Mouse (Mus musculus) myocyte (in vitro differentiated cells): ENCODE results near the gene Hist1h2bl. TPM values are rescaled to one million over a fixed set of nuclear protein-coding genes. Genes with fewer than 3 reads are reported as not detected.
"Not testable (repeated sequence)": the region's sequence is repeated elsewhere in the genome, so short reads cannot be mapped to it uniquely, and the experiment has no call there.

Experiments used
- H3K27me3 ChIP-seq: one replicate; pipeline ENCODE4 v1.6.1; 2011; ENCODE audit not compliant: control insufficient read depth, insufficient read depth, insufficient read length
- H3K36me3 ChIP-seq: one replicate; pipeline ENCODE4 v1.6.1; 2011; ENCODE audit not compliant: control insufficient read depth, insufficient read depth
- H3K4me2 ChIP-seq: one replicate; pipeline ENCODE4 v1.6.1; 2011; ENCODE audit warnings: low read depth, control low read depth
- H3K4me3 ChIP-seq: one replicate; pipeline ENCODE4 v1.5.1; 2011; ENCODE audit warnings: mild to moderate bottlenecking, control low read depth, moderate library complexity
- H3K79me2 ChIP-seq: one replicate; pipeline ENCODE4 v1.6.1; 2011; ENCODE audit not compliant: control insufficient read depth, insufficient read depth
- H3ac ChIP-seq: one replicate; pipeline ENCODE4 v1.6.1; 2011; ENCODE audit not compliant: control insufficient read depth, insufficient read length
- CEBPB ChIP-seq: IDR thresholded peaks from 2 replicates; pipeline ENCODE4 v1.6.1; 2011; ENCODE audit warnings: mild to moderate bottlenecking, moderate library complexity; ENCODE audit not compliant: poor library complexity, insufficient read depth, severe bottlenecking
- E2F4 ChIP-seq: IDR thresholded peaks from one replicate; pipeline ENCODE4 v1.6.1; 2011; ENCODE audit warnings: mild to moderate bottlenecking, control low read depth, moderate library complexity; ENCODE audit not compliant: insufficient read depth
- MAX ChIP-seq: IDR thresholded peaks from one replicate; pipeline ENCODE4 v1.6.1; 2011; ENCODE audit warnings: low read depth, mild to moderate bottlenecking, control low read depth
- MYOD1 ChIP-seq, 3 experiments: IDR thresholded peaks; one replicate each; pipeline ENCODE4 v1.6.1; 2011; ENCODE audit warnings: control low read depth in 2 of 3, low read depth in 2 of 3, mild to moderate bottlenecking in 2 of 3, moderate library complexity in 1 of 3; ENCODE audit not compliant: insufficient read length in 2 of 3, control insufficient read depth in 1 of 3
- MYOG ChIP-seq, 3 experiments: IDR thresholded peaks; one replicate each; pipeline ENCODE4 v1.6.1; 2011; ENCODE audit warnings: control low read depth in 2 of 3, low read depth in 2 of 3, mild to moderate bottlenecking in 2 of 3; ENCODE audit not compliant: insufficient read length in 2 of 3, control insufficient read depth in 1 of 3, insufficient read depth in 1 of 3
- POLR2A ChIP-seq: IDR thresholded peaks from one replicate; pipeline ENCODE4 v1.6.1; 2011; ENCODE audit warnings: low read depth, mild to moderate bottlenecking, control low read depth, moderate library complexity; ENCODE audit not compliant: insufficient read length
- POLR2AphosphoS2 ChIP-seq: IDR thresholded peaks from one replicate; pipeline ENCODE4 v1.6.1; 2011; ENCODE audit warnings: low read depth, control low read depth; ENCODE audit not compliant: insufficient read length
- REST ChIP-seq: IDR thresholded peaks from one replicate; pipeline ENCODE4 v1.6.1; 2011; ENCODE audit warnings: mild to moderate bottlenecking, control low read depth, moderate library complexity; ENCODE audit not compliant: insufficient read depth, insufficient read length
- SRF ChIP-seq: IDR thresholded peaks from one replicate; pipeline ENCODE4 v1.6.1; 2011; ENCODE audit warnings: low read depth; ENCODE audit not compliant: control insufficient read depth, insufficient read length
- TCF12 ChIP-seq: IDR thresholded peaks from one replicate; pipeline ENCODE4 v1.6.1; 2011; ENCODE audit warnings: mild to moderate bottlenecking, control low read depth; ENCODE audit not compliant: poor library complexity, insufficient read depth, severe bottlenecking
- TCF3 ChIP-seq: IDR thresholded peaks from one replicate; pipeline ENCODE4 v1.6.1; 2011; ENCODE audit warnings: low read depth, control low read depth; ENCODE audit not compliant: insufficient read length
- USF1 ChIP-seq: IDR thresholded peaks from one replicate; pipeline ENCODE4 v1.6.1; 2011; ENCODE audit warnings: low read depth, mild to moderate bottlenecking, control low read depth, moderate library complexity
- polyA plus RNA-seq: library from polyadenylated mRNA; unstranded; fragments of >200 nt; fragmentation: generic; extraction: Trizol; gene quantifications from one replicate; pipeline ENCODE4 v1.2.1, GENCODE M21; 2012; ENCODE audit warnings: missing spikeins

Gene Hist1h2bl
- polyA plus RNA-seq, 1 experiment, result 2.7 TPM

- Histone ChIP-seq H3K4me2 (peak overlapping the region; percentile 74), H3K27me3 (no peaks in the 10 kb centered on the region), H3K4me3 (peak overlapping the region; percentile 24), H3K36me3 (no peaks in the 10 kb centered on the region), H3K79me2 (peaks cover 18% of the 10 kb centered on the region), H3ac (no peak overlapping the region)
- TF ChIP-seq POLR2AphosphoS2 (no peak), E2F4 (no peak), REST (no peak), SRF (no peak), MYOD1 (IDR thresholded peaks at IDR 0.05; ENCODE audit: control insufficient read depth in 1 of 3, insufficient read length in 2 of 3, low read depth in 2 of 3) (no peak)
Observed at GRCm38 (mm10) chr13:21752356-21752755, 36.4 kb upstream of the Hist1h2bl start.

DNA sequence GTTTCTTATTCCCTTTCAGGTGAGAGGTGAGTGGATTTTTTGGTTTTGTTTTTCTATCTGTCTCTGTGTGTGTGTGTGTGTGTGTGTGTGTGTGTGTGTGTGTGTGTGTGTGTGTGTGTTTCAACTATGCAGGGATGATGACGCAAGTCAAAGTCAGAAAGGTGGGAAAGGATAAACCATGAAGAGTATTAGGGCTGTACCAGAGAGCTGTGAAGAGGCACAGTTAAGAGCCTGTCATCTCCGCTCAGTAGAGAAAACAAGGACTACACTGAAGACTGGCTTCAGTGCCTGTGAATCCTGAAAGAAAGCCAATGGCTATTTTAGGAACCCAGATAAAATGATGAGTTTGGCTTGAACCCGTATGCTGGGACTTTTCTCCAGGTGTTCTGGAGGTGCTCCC lies 35.9 kb upstream of the Hist1h2bl start:
- H3K36me3 ChIP-seq, result no peaks in the 10 kb centered on the region
- H3K27me3 ChIP-seq, result no peaks in the 10 kb centered on the region
- H3K4me2 ChIP-seq, result peak overlapping the region; percentile 74
- no peak overlapping the region for H3K4me3 ChIP-seq
- TF ChIP-seq E2F4, result no peak
- 0 out of 2 replicates have a peak, but pooled peaks have one; percentile 38 for TF ChIP-seq CEBPB
- H3K79me2 ChIP-seq, result peaks cover 18% of the 10 kb centered on the region
- no peak overlapping the region for H3ac ChIP-seq

DNA sequence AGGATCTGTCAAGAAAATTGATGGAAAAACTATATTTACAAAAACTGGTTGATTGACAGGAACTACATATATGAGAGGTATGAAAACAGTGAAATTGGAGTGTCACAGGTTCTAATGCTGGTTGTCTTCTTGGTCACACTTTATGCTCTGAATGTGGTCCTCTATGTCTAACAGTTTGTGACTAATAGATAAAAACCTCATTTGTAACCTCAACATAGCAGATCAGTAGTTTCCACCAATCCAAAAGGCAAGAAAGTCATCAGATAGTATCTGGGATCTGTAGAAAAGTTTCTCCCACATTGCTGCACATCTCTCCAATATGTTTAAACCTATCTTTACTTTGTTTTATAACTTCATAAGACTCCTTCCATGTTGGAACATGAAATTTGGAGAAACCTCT lies 35.5 kb upstream of the Hist1h2bl start:
- Histone ChIP-seq H3K4me2 (peak overlapping the region; percentile 74), H3K27me3 (no peaks in the 10 kb centered on the region), H3K4me3 (peak overlapping the region; percentile 43), H3K79me2 (peaks cover 22% of the 10 kb centered on the region), H3K36me3 (no peaks in the 10 kb centered on the region), H3ac (no peak overlapping the region)
- TF ChIP-seq MAX (no peak), MYOD1 (IDR thresholded peaks at IDR 0.05; ENCODE audit: control insufficient read depth in 1 of 3, insufficient read length in 2 of 3, low read depth in 2 of 3) (no peak), SRF (no peak), TCF3 (no peak), POLR2A (no peak)

GRCm38 (mm10) chr13:21750159-21751017 lies 34.4 kb upstream of the Hist1h2bl start, which contains the start of gene Hist1h4k:
Gene Hist1h4k, minus strand, starts transcription at chr13:21750505.
- H3K36me3 ChIP-seq, H3ac ChIP-seq, H3K27me3 ChIP-seq: not testable (repeated sequence)
- Histone ChIP-seq H3K79me2 (peaks cover 23% of the 10 kb centered on the region), H3K4me2 (peak within 1 kb of the TSS; percentile 82), H3K4me3 (peak within 1 kb of the TSS; percentile 43)
- TF ChIP-seq POLR2A, result peak; percentile 80
- TF ChIP-seq POLR2AphosphoS2, result peak; percentile 92
- peak; percentile 69 for TF ChIP-seq E2F4

DNA sequence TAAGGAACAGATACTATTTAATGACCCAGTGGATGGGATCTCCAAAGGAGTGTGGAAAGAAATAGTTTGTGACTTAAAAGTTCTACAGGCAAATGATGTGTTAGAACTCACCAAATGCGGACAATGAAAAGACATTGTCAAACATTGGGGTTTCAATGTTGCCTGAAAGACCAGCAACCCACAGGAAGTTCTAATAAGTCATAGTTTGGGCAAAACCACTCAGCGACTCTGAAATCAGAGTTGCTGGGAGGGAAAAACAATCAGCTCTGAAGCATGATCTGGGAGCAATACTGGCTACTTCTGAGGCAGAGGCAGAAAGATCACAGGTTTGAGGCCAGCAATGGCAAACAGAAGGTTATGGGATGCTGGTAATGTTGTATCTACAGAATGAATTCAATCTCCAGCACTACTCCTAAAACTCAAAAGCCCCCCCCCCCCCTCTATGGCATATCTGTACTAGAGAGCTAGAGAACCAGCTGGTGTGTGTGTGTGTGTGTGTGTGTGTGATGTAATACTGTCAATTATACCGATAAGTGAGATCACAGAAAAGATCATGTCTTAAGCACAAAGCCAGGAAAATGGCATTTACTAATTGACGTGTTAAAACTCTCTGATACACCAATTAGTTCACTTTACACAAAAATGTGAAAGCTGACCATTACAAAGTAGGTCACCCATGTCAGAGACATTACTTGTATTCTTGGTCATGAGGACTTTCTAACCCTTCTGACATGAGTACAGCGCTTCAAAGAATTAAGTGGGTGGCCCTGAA lies 33.6 kb upstream of the Hist1h2bl start:
- TF ChIP-seq POLR2AphosphoS2 (peak; percentile 81), TCF3 (no peak), POLR2A (peak; percentile 11)
- no peaks in the 10 kb centered on the region for H3K27me3 ChIP-seq
- peak overlapping the region; percentile 82 for H3K4me2 ChIP-seq
- no peak overlapping the region for H3ac ChIP-seq
- peaks cover 28% of the 10 kb centered on the region for H3K79me2 ChIP-seq
- peak overlapping the region; percentile 43 for H3K4me3 ChIP-seq
- H3K36me3 ChIP-seq, result no peaks in the 10 kb centered on the region

GRCm38 (mm10) chr13:21745006-21745405 lies 29.1 kb upstream of the Hist1h2bl start:
- H3K4me2 ChIP-seq, result no peak overlapping the region
- H3K27me3 ChIP-seq, result no peaks in the 10 kb centered on the region
- peaks cover 28% of the 10 kb centered on the region for H3K79me2 ChIP-seq
- TF ChIP-seq REST (no peak), MYOD1 (IDR thresholded peaks at IDR 0.05; ENCODE audit: control insufficient read depth in 1 of 3, insufficient read length in 2 of 3, low read depth in 2 of 3) (no peak), USF1 (no peak), MYOG (IDR thresholded peaks at IDR 0.05; ENCODE audit: control insufficient read depth in 1 of 3, insufficient read depth in 1 of 3, insufficient read length in 2 of 3, low read depth in 2 of 3) (no peak), CEBPB (no peak), POLR2A (no peak), TCF12 (no peak), MAX (no peak), POLR2AphosphoS2 (no peak)
- H3K36me3 ChIP-seq, result no peaks in the 10 kb centered on the region
- H3K4me3 ChIP-seq, result no peak overlapping the region
- H3ac ChIP-seq, result no peak overlapping the region
